Mouse (Mus musculus): ENCODE results near the gene Sla2.
"Not testable (repeated sequence)": the region's sequence is repeated elsewhere in the genome, so short reads cannot be mapped to it uniquely, and the experiment has no call there.

Sla2 gene

DNA sequence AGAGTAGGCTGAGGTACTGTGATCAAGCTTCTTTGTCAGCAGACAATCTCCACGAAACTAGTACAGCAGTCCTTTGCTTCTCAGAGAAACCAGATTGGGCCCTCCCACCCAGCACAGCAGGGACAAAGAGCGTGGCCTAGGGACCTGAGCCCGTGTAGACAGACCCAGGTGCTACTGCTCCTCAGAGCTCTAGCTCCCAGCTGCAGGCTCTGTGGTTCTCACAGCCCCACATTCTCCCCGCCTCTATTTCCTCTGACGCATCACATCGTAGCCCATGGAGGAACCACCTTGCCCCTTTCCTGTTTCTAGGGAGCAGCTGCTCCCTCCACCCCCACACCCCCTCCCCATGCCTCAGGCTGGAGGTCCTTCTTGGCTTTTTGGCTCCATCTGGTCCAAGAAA is at the start of gene Sla2:
Gene Sla2, minus strand, starts transcription at position 176 of the 400 bp plus-strand sequence.
- DNase-seq (ENCODE audit: low read depth), result peak; percentile 87

DNA sequence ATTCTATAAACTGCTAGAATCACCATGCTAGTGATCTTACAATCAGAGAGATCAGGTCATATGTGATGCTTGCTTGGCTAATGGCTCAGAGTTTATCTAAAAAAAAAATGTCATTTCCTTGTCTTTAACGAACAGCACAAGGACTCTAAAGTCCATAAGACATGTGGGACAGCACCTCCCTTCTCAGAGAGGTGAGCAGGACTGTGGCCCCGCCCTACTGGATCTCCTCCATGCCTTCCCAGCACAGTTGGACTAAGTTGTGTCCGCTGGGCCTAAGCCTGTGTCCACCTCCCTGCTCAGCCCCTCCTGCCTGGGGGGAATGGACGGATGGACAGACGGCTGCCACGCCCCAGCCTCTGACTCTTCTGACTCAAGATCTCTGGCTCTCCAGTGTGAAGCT is 48.0 kb upstream of the Sla2 start:
- no peak for DNase-seq (ENCODE audit: low read depth)

DNA sequence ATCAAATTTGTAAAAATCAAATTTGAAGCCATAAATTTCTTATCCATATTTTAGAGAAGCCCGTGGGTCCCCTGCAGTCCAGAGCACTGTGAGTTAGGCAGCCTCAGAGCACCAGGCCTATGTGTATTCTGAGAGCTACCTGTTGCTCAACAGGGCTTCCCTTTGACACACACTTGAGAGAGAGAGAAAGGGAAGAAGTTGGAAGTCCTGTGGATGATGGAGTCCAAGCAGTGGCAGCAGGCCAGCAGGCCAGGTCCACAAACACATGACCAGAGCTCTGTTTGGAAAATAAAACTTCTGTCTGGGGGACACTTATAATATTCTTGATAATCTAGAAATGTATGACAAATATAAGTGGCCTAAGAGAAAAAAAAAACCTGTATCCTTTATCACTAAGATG is 46.4 kb upstream of the Sla2 start:
- no peak for DNase-seq (ENCODE audit: low read depth)

DNA sequence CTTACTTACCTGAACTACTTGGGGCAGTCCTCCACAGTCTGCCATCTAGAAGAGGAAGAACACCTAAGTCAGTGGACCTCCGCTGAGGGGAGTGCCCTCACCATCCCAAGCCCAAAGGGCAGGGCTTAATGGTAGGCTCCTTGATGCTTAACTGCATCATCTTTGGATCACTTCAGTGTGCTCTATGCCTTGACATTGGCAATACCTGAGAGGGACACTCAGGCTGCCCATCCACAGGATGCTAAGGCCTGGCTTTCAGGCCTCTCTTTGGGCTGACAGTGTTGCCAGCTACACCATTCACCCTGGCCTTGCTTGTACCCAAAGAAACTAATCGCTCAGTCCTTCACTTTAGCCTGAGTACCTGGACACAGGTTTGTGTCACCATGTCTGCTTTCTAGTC is 44.4 kb upstream of the Sla2 start:
- no peak for DNase-seq (ENCODE audit: low read depth)

DNA sequence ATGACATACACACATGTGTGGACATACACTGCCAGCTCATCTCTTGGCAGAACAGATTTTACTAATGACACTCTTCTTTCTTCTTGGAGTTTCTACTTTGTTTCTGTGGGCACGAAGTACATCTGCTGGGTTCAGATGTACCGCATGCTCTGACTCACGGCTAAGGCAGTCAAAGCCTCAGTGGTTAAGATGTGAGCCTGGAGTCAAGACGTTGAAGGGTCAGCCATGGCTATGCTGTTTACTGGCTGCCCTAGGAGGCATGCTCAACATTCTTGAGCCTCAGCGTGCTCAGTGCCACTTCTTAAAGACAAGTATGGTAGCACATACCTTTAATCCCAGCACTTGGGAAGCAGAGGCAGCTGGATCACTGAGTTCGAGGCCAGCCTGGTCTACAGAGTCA is 43.6 kb upstream of the Sla2 start:
- no peak for DNase-seq (ENCODE audit: low read depth)

DNA sequence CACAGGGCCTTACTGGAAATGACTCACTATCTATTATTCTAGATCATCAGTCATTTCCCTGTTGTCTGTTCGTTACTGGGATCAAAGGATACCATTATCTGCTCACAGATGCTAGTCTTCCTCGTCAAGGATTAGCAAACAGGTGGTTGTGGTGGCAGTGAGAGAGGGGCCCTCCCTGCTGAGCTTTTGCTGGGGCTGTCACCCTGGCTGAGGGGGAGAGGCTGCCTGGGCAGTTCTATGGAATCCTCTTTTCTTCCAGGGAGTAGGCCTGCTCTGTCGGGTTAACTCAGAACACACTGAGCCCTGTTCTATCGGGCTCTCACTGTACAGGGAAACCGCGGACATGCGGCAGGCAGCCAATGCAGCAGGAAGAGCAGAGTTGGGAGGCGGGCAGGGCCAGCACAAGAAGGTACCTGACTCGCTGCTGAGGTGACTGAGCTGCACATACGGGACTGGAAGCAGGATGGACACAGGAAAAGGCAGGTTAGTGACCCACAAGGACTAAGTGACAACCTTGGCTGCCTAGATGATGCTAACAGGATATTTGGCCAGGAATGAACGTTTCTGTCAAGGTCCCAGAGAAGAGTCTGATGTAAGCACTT is 42.6 kb upstream of the Sla2 start:
- DNase-seq (ENCODE audit: low read depth), result no peak

DNA sequence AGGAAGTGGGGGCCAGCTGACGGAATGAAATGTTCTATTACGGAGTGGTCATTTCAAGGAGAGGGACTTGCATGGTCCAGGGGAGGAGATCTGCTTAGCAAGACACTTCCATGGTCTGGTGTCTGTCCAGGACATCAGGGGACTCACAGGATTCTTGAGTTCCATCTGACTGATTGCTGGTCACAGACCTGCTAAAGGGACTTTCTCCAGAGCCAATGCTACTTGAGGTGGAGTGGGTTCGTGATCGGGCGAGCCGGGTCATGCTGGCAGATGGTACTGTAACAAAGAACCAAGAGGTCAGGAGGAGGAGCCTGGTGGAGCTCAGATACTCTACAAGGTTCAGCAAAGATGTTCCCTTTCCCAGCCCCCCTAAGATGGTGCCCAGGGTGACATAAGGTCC is 41.6 kb upstream of the Sla2 start:
- no peak for DNase-seq (ENCODE audit: low read depth)

DNA sequence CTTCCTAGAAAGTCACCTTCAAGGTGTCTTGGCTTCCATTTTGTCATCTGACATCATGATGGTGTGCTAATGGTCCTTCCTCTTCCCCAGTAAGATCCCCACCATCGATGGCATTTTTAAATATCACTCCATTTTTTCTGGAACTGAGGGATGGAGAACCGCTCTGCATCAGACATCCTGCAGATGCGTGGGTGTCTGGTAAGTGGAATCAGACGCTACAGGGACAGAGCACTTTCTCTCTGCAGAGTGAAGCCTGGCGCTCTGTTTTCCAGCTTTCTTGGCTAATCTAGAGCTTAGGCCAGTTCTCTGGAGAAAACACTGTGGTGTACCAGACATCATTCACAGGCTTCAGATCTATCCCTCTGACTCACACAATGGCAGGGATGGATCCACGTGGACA is 40.7 kb upstream of the Sla2 start:
- DNase-seq (ENCODE audit: low read depth), result no peak

DNA sequence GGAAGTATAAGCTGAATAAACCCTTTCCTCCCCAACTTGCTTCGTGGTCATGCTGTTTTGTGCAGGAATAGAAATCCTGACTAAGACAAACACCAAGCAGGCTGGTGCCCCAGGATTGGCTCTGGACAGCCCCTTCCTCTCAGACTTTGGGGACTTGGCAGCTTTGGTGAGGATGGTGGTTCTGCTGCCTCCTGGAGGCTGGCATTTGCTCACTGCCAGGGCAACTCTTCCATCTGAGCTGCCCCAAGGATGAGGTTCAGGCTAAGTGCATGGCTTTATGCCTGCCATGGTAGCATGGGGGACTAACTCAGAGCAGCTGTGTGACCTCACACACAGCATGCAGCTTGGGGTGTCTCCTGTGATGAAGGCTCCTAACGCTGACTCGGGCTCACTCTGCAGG is 38.6 kb upstream of the Sla2 start:
- not testable (repeated sequence) for DNase-seq (ENCODE audit: low read depth)

DNA sequence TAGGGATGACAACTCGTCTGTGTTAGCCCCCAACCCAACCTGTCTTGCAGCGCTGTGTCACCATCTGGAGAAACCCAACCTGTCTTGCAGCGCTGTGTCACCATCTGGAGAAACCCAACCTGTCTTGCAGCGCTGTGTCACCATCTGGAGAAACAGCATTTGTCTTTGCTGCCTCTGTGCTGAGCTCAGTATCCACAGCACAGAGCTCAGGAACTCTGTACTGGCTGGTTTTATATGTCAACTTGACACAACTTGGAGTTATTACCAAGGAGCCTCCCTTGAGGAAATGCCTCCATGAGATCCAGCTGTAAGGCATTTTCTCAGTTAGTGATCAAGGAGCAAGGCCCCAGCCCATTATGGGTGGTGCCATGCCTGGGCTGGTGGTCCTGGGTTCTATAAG is 38.1 kb upstream of the Sla2 start:
- DNase-seq (ENCODE audit: low read depth), result not testable (repeated sequence)

DNA sequence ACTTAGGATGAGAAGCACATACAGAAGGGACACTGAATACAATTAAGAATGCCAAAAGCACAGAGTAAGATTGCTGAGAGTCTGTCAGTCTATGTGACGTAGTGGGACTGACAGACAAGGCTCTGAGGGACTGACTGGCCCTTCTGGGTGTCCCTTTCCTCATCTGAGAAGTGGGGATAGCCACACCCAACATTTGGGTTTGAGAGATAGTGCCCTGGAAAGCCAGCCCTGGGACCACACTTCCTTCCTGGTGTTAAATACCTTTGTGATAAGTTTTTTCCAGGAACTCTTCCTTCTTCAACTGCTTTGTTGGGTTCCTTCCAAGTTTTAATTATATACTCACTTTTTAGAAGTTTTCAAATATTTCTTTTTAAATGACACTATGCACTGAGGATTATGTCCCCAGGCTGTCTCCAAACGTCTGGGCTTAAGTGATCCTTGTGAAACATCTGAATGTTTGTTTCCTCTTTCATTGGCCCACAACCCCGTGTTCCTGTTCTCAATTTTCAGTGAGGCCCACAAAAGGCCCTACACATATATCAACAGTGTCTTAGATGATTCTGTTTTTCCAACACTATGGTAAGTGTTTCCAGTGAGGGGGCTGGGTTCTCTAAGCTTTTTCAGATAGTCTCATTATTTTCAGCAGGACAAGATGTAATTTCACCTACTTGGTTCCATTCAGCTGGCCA is 37.4 kb upstream of the Sla2 start:
- DNase-seq (ENCODE audit: low read depth), result peak; percentile 73

DNA sequence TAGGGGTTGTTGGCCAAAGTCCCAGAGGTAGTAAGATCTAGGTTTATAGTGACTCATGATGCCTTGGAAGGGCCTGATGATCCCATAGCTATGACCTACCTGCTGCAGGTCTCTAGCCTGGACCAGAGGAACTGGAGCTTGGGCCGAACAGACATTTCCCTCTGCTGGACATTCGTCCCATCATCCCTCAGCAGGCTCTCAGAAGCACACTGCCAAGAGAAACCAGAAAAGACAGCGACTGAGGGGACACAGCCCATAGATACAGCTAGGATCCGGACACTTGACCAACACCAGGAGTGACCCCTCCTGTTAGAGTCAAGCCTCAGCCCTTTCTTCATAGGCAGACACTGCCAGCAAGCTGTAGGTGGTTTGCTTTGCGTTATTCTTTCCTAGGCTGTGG is 36.1 kb upstream of the Sla2 start:
- DNase-seq (ENCODE audit: low read depth), result no peak

DNA sequence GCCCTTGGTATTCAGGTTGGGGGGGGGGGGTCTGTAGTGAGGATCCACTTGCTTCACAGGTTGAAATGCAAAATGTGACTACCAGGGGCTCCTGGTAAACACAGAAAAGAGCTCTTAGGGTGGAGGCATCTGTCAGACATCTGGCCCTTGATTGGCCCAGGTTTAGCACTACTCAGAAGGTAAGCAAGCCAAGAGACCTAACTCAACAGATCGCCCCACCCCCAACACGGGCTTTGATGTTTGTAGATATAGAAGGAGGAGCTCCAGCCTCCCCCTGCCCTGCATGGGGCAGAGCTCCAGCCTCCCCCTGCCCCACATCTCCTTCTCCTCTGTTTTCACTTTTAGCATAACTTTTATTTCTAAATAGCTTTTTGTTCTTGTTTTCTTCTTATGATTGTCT is 32.8 kb upstream of the Sla2 start:
- DNase-seq (ENCODE audit: low read depth), result no peak

DNA sequence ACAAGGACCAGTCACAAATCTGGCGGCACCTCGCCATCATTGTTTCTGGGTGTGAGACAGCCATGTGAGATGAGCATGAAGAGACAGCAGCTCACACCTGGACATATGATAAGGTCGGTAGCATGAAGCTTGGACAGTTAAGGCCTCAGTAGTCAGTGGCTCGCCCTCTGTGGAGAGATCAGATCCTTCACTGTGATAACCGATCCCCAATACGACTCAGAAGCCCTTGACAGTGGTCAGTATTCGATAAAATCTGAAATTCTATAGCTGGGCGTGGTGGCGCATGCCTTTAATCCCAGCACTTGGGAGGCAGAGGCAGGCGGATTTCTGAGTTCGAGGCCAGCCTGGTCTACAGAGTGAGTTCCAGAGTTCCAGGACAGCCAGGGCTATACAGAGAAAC is 32.2 kb upstream of the Sla2 start:
- peak; percentile 21 for DNase-seq (ENCODE audit: low read depth)

DNA sequence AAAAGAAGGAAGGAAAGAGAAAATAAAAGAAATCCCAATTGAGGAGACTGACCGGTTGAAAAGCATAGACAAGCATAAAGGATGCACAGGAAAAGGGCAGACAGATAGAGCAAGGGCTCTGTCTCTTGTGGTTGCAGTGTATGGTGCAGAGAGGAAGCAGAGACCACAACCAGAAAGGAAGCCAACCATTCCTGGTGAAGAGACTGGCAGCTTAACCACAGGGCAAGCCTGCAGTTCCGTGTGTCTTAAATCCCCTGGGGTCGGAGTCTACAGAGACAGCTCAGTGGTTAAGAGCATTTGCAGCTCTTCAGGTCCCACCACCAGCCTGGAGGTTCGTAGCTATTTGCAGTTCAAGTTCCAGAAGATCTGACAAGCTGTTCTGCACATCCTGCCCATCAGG is 31.6 kb upstream of the Sla2 start:
- peak; percentile 93 for DNase-seq (ENCODE audit: low read depth)

DNA sequence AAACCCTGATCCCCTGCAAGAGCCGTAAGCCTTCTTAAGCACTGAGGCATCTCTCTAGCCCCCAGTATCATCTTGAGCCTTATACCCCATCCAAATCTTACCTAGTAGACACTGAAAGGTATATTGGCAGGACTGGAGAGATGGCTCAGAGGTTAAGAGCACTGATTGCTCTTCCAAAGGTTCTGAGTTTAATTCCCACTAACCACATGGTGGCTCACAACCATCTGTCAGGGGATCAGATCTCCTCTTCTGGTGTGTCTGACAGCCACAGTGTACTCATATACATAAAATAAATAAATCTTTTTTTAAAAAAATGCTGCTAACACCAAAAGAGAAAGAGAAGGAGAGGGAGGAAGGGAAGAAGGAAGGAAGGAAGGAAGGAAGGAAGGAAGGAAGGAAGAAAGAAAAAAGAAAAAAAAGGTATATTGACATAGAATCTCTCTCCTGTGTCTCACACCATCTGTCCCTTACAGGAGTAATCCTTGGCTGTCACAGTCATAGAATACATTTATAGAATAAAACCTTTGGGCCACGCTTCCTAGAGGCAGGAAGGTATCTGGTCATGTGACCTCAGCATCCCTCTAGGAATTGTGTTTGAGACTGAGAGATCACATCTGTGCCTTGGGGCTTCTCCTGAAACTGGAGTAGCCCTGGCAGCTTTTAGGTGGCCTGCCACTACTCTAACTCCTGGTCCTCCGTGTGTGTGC is 29.6 kb upstream of the Sla2 start:
- no peak for DNase-seq (ENCODE audit: low read depth)

DNA sequence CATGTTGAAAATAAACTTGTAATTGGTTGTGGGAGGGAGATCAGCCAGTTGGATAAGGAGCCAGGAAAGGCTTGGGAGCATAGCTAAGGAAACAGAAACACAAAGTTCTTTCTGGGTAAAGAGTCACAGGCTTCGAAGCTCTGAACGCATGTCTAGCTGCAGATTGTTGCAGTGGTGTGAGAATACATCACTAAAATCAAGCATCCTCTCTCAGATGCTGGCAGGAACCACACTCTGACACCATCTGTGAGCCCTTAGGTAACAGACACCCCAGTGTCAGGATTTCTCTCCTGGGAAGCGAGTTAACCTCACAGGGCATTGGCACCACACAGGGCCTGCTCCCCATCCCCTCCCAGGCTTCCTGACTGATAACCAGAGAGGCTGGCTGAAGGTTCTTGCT is 28.6 kb upstream of the Sla2 start:
- no peak for DNase-seq (ENCODE audit: low read depth)

DNA sequence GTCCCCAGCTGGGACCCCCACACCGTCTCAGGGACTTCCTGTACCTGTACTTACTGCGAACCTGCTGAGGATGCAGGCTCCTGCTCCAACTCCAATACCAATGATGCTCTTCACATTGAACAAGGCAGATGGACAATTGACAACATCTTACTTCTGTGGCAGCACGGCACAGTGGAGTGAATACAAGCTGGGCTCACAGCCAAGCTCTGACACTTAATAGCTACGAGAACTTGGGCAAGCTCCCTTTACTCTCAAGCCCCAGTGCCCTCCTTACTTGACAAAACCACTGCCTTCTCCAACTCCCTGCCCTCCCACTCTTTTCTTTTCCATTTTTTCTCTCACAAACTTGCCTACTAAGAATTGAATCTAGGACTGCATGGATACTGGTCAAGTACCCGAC is 26.2 kb upstream of the Sla2 start:
- peak; percentile 35 for DNase-seq (ENCODE audit: low read depth)

DNA sequence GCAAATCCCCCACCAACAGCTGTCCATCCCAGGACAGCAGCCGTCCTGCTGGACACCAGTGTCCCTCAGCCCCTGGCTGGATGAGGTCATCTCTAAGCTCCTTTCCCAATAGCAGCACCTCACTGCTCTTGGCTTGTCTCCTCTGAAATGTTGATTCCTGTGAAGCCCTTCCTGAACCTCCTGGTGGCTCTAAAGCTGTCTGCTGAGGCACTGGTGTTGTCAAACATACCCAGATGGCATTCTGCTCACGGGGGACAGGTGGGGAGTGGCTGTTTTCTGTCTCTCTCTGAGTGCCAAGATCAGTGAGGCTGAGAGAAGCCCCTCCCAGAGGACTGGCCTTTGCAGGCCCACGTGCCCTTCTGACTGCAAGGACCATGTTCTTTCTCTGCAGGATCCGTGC is 18.9 kb upstream of the Sla2 start:
- not testable (repeated sequence) for DNase-seq (ENCODE audit: low read depth)

DNA sequence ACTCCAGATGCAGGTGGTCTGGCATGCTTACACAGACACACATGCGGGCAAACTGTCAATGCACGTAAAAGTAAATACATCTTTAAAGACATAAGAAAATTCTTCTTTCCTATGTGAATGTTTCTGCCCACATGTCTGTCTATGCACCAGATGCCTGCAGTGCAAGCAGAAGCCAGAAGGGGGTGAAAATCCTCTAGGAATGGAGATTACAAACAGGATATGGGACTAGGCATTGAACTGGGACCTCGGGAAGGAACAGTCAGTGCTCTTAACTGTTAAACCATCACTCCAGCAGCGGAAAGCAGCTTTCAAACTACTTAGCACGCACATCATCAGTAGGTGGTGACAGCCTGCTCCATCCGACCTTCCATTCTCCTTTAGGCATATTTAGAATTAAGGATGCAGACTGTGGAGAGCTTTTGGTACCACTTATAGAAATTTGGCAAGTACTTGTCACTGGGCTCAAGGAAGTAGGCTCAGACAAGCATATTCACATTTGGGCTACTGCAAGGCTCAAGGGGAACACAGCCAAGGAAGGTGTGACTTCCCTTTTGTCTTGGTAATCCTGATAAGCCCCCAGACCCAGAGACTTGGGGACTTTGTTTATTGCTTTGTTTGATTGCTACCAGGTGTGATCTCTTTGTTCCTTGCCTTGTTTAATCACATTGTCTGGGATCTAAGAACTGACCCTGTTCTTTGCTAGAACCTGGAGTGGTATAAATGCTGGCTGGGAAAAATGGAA is 18.2 kb upstream of the Sla2 start:
- no peak for DNase-seq (ENCODE audit: low read depth)

DNA sequence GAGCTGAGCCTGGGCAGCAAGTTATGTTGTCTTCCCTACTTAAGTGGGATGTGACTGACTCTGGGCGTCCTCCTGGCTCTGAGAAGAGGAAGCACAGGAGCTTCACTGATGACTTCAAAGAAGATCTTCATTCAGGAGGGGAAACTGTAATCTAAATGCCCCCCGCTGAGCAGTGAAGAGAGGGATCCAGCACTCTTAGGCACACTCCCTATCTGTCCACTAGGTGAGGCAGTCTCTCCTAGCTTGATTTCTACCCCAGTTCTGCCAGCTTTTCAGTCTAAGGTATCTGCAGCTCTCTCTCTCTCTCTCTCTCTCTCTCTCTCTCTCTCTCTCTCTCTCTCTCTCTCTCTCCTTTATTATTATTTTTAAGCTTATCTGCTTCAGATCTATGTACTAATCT is 16.4 kb upstream of the Sla2 start:
- peak; percentile 36 for DNase-seq (ENCODE audit: low read depth)

DNA sequence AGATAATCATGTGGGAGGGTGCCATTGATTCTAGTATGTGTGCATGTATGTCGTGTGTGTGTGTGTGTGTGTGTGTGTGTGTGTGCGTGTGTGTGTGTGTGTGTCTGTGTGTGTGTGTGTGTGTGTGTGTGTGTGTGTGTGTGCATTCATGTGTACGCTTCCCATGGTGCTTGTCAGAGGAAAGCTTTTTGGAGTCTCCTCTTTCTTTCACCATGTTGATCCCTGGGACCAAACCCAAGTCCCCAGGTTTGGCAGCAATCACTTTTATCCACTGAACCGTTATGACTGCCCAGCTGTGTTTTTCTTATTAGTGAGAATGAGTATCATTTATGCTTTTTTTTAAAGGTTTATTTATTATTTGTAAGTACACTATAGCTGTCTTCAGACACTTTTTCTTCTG is 15.4 kb upstream of the Sla2 start:
- DNase-seq (ENCODE audit: low read depth), result not testable (repeated sequence)

DNA sequence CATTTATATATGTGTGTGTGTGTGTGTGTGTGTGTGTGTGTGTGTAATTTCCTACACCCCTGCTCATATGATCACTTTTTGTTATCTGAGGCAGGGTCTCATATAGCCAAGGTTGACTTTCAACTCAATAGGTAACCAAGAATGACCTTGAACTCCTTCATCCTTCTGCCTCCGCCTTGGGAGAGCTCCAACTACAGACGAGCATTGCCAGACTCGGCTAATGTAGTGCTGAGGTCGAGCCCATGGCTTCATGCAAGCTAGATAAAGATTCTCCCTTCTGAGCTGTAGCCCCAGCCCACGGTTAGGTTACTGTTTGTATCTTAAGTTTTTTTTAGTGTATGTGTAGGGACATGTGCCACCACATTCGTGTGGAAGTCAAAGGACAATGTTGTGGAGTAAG is 14.9 kb upstream of the Sla2 start:
- no peak for DNase-seq (ENCODE audit: low read depth)

Data from 416B (cell line).